Mouse (Mus musculus): Measurements from ENCODE around the gene Ccdc113. TPM values are rescaled to one million over a fixed set of nuclear protein-coding genes. Genes with fewer than 3 reads are reported as not detected.

The Ccdc113 gene
- polyA plus RNA-seq, 1 experiment from 2014 or later: 0.74 TPM

Other genes starting within 250 kb of the Ccdc113 start
- 0.14 and 0.54 TPM in 2 replicates for gene Cngb1, start 227.5 kb upstream of the Ccdc113 start, polyA plus RNA-seq (2015; fragmentation: Nextera tagmentation; extraction: Ambion mirVana)
- gene Tepp, start 223.5 kb upstream of the Ccdc113 start, polyA plus RNA-seq (2015; fragmentation: Nextera tagmentation; extraction: Ambion mirVana): 1.0 TPM in 1 of 2 replicates, not detected in the other
- 9.7 and 10.9 TPM in 2 replicates for gene Zfp319, start 202.1 kb upstream of the Ccdc113 start, polyA plus RNA-seq (2015; fragmentation: Nextera tagmentation; extraction: Ambion mirVana)
- gene Usb1, start 201.8 kb upstream of the Ccdc113 start, polyA plus RNA-seq (2015; fragmentation: Nextera tagmentation; extraction: Ambion mirVana): 44.2 and 45.2 TPM in 2 replicates
- gene Mmp15, start 181.8 kb upstream of the Ccdc113 start, polyA plus RNA-seq (2015; fragmentation: Nextera tagmentation; extraction: Ambion mirVana): 8.4 and 8.5 TPM in 2 replicates
- 156 and 166 TPM in 2 replicates for gene Cfap20, start 99.2 kb upstream of the Ccdc113 start, polyA plus RNA-seq (2015; fragmentation: Nextera tagmentation; extraction: Ambion mirVana)
- 13.5 and 14.6 TPM in 2 replicates for gene Csnk2a2, start 44.0 kb upstream of the Ccdc113 start, polyA plus RNA-seq (2015; fragmentation: Nextera tagmentation; extraction: Ambion mirVana)
- gene Prss54, start 42.3 kb downstream of the Ccdc113 start, polyA plus RNA-seq (2015; fragmentation: Nextera tagmentation; extraction: Ambion mirVana): not detected in 2 replicates
- 24.8 and 29.9 TPM in 2 replicates for gene Gins3, start 99.4 kb downstream of the Ccdc113 start, polyA plus RNA-seq (2015; fragmentation: Nextera tagmentation; extraction: Ambion mirVana)
- 16.2 and 18.0 TPM in 2 replicates for gene Ndrg4, start 142.9 kb downstream of the Ccdc113 start, polyA plus RNA-seq (2015; fragmentation: Nextera tagmentation; extraction: Ambion mirVana)
- 20.3 and 21.0 TPM in 2 replicates for gene Setd6, start 181.8 kb downstream of the Ccdc113 start, polyA plus RNA-seq (2015; fragmentation: Nextera tagmentation; extraction: Ambion mirVana)